Mouse (Mus musculus): ENCODE results near the gene Stx6.

GRCm38 (mm10) chr1:155178192-155178924 is 19.8 kb downstream of the Stx6 start:
- no peak for TF ChIP-seq POLR2A (IDR thresholded peaks at IDR 0.05; ENCODE audit: low read depth, low read length)
- TF ChIP-seq CTCF (conservative IDR thresholded peaks at IDR 0.05 in 1 of 2, IDR thresholded peaks at IDR 0.05 in 1 of 2; ENCODE audit: low read depth in 2 of 2, low read length in 2 of 2), result no peak
- TF ChIP-seq TBP (conservative IDR thresholded peaks at IDR 0.05; ENCODE audit: low read depth, low read length), result no peak
- no peak for TF ChIP-seq NRF1 (IDR thresholded peaks at IDR 0.05; ENCODE audit: low read depth, low read length)
- TF ChIP-seq ZMIZ1 (IDR thresholded peaks at IDR 0.05; ENCODE audit: low read depth, low read length), result no peak
- TF ChIP-seq BHLHE40 (IDR thresholded peaks at IDR 0.05; ENCODE audit: low read depth, low read length), result no peak
- no peak for TF ChIP-seq CHD2 (IDR thresholded peaks at IDR 0.05; ENCODE audit: low read length)
- no peak for TF ChIP-seq ZNF384 (IDR thresholded peaks at IDR 0.05; ENCODE audit: low read depth, low read length)
- no peak for TF ChIP-seq MXI1 (IDR thresholded peaks at IDR 0.05; ENCODE audit: low read depth, low read length)
- no peak for TF ChIP-seq ZC3H11A (IDR thresholded peaks at IDR 0.05; ENCODE audit: low read depth, low read length)
- no peak for TF ChIP-seq ZKSCAN1 (IDR thresholded peaks at IDR 0.05; ENCODE audit: borderline replicate concordance, low read depth, low read length)
